Mouse (Mus musculus): ENCODE measurements around the gene Wtip.
A peak's percentile ranks its signal among the peaks of the same experiment; 100 is the strongest.
"Not testable (repeated sequence)": the region's sequence is repeated elsewhere in the genome, so short reads cannot be mapped to it uniquely, and the experiment has no call there.

The Wtip gene

GRCm38 (mm10) chr7:34133117-34133762, at the start of gene Wtip:
Gene Wtip (minus strand): TSS chr7:34133268.
- DNase-seq (ENCODE audit: low spot score), result peak; percentile 50

GRCm38 (mm10) chr7:34176241-34176640, 43.2 kb upstream of the Wtip start:
- not testable (repeated sequence) for DNase-seq (ENCODE audit: low spot score)

GRCm38 (mm10) chr7:34172251-34172650, 39.2 kb upstream of the Wtip start:
- no peak for DNase-seq (ENCODE audit: low spot score)

DNA sequence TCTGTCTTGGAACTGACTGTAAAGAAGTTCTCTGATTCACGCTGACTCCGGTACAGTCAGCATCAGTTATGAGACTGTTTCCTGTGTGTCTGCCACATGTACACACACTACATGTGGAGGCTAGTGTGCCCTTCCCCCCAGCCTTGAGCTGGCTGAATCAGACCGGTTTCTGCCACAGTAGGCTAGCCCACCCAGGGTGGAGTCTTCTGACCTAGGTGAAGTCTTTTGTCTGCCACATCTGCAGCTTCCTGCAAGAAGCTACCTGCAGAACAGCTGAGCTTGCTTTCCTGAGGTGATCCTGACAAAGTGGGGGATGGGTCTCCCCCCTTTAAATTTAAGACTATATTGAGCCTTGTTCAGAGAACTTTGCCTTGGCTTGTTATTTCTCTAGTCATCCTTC, 36.4 kb upstream of the Wtip start, which contains the start of gene Uba2:
Gene Uba2, minus strand, starts transcription at position 146 of the 400 bp plus-strand sequence.
- DNase-seq (ENCODE audit: low spot score), result no peak

- DNase-seq (ENCODE audit: low spot score), result peak; percentile 92
Measured at GRCm38 (mm10) chr7:34168470-34169251, 35.6 kb upstream of the Wtip start.

DNA sequence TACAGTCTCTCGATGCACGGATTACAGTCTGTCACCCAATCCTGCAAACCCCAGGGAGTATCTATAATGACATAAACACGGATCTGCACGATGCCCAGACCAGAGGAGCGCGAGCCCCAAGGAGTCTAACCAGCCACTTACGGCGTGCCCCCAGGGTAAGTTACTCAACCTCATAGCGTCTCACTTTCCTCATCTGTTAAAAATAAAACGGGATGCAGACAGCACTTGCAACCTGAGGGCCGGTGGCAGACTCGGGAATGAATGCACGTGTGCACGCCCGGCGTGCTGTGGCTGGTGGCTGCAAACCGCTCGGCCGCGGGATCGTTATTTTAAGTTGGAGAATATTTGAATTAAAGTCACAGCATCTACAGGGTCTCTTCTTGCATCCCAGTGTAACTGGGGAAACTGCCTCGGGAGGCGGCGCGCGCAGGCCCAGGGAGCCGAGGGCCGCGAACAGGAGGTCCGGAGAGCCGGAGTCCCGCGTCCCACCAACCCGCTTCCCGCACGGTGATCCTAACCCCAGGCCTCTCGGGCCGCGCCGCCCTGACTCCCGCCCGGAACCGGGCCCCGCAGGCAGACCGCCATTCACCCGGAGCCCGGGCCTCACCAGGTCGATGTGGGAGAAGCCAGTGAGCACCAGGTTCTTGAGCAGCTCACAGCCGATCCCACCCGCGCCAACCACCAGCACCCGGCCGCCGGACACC, 34.9 kb upstream of the Wtip start:
- no peak for DNase-seq (ENCODE audit: low spot score)

- no peak for DNase-seq (ENCODE audit: low spot score)
Measured at GRCm38 (mm10) chr7:34166850-34167249, 33.8 kb upstream of the Wtip start.

DNA sequence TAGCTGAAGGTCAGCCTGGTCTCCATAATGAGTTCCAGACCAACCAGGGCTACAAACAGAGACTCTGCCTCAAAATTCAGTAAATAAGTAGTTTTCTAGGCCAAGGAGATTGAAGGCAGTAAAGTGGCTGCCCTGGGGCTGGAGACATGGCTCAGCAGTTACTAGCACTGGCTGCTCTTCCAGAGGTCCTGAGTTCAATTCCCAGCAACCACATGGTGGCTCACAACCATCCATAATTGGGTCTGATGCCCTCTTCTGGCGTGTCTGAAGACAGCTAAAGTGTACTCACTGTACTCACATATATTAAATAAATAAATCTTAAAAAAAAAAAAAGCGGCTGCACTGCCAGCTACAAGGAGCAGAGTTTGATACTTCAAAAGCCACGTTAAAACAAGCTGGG, 32.9 kb upstream of the Wtip start:
- no peak for DNase-seq (ENCODE audit: low spot score)

- DNase-seq (ENCODE audit: low spot score), result no peak
Measured at GRCm38 (mm10) chr7:34164671-34165070, 31.6 kb upstream of the Wtip start.

- no peak for DNase-seq (ENCODE audit: low spot score)
Measured at GRCm38 (mm10) chr7:34159167-34159566, 26.1 kb upstream of the Wtip start.

- no peak for DNase-seq (ENCODE audit: low spot score)
Measured at GRCm38 (mm10) chr7:34157994-34158393, 24.9 kb upstream of the Wtip start.

- DNase-seq (ENCODE audit: low spot score), result no peak
Measured at GRCm38 (mm10) chr7:34147193-34147592, 14.1 kb upstream of the Wtip start.

DNA sequence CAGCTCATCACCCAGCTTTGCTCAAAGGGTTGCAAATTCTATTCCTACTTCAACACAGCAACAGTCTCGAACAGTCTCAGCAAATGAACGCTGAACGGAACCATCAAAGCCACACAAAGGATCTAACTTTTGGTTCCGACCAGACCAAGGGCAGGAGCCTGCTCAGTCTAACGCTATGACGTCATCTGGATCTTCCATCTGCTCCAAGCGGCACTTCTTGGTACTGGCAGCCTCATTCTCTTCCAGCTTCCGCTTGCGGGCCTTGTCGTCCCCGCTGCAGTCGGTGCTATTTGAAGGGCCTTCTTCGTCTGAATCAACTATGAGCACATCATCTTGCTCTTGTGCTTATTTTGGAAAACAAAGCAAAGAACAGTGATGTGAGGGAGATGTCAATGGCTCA, 8.1 kb upstream of the Wtip start:
- DNase-seq (ENCODE audit: low spot score), result no peak

GRCm38 (mm10) chr7:34139493-34139892, 6.4 kb upstream of the Wtip start:
- no peak for DNase-seq (ENCODE audit: low spot score)

- DNase-seq (ENCODE audit: low spot score), result no peak
Measured at GRCm38 (mm10) chr7:34134336-34134735, 1.3 kb upstream of the Wtip start.

- no peak for DNase-seq (ENCODE audit: low spot score)
Measured at GRCm38 (mm10) chr7:34132355-34133079, 551 bp downstream of the Wtip start.

DNA sequence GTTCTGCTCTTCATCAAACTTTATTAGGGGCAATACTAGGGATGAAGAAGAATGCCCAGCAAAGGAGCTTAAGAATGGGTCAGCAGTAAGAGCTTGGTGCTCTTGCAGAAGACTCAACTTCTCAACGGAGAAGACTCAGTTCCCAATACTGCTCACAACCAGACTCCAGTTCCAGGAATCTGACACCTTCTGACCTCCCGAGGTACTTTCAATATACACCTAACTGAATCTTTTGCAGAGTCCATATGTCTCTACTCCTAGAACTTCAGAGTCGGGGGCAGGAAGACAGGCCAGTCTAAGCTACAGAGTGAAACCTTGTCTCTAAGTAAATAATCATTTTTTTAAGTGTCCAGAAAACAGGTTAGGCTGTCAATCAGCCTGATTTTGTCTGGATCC, 1.1 kb downstream of the Wtip start:
- no peak for DNase-seq (ENCODE audit: low spot score)

GRCm38 (mm10) chr7:34131118-34131517, 1.9 kb downstream of the Wtip start:
- no peak for DNase-seq (ENCODE audit: low spot score)

DNA sequence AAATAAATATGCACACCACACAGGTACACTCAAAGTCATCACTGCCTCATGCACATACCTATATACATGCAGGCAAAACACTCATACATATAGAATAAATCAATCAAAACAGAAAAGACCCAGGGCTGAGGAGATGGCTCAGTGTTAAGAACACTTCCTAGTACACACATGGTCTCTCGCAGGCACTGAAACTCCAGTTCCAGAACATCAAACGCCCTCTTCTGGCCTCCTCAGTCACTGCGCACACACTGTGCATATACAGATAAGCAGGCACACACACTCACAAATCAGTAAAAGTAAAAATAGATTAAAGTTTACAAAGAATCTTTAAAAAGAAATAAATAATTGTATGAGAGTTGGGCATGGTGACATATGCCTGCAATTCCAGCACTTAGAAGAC, 6.8 kb downstream of the Wtip start:
- no peak for DNase-seq (ENCODE audit: low spot score)

- DNase-seq (ENCODE audit: low spot score), result no peak
Measured at GRCm38 (mm10) chr7:34125346-34125745, 7.7 kb downstream of the Wtip start.

DNA sequence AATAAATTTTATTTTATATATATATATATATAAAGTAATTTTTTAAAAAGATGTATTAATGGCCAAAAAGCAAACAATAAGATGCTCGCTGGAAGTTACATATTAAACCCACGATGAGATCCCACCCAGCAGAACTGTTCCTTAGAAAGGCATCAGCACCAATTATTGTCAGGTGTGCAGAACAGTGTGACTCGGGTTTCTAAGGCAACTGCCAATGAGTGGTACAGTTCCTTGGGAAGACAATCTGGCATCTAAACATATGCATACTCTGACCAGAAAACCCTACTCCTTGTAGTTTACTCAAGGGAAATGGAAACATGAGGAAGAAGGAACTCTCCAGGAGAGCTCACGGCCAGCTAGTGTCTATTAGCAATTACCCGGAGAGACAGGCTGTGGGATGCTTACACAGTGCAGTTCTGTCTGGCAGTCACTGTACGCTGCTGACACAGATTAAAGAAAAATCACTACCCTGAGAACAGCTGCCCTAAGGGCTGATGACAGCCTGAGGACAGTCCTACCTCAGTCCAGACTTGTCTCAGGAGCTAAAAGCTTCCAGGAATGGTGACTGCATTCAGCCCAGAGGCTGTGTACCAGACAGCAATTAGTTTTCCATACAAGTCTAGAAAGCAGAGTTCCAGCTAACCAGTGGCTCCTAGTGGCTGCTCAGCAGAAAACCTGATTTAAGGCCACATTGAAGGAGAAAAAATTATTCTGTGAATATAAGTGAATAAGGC, 9.9 kb downstream of the Wtip start:
- DNase-seq (ENCODE audit: low spot score), result no peak

DNA sequence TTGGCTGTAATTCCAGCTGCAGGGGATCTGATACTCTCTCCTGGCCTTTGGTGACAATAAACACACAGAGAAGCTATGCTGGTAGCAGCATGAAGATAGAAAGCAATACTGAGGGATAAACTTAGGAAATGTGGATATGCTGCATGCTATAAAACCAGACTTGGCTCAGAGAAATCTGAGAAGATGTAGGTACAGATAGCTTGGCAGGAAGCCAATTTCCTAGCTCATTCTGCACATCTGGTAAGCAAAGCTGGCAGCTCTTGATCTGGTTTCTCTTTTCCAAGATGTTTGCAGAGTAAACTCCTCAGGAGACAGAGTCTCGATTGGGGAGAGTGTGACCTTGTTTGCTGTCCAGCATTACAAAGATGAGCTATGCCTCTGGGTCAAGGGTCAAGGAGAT, 12.4 kb downstream of the Wtip start:
- DNase-seq (ENCODE audit: low spot score), result not testable (repeated sequence)

Data from layer of hippocampus, adult 11-12 months (tissue).